Comparison of ENCODE assay signal across 20 mouse cellular contexts in the genomic region with DNA sequence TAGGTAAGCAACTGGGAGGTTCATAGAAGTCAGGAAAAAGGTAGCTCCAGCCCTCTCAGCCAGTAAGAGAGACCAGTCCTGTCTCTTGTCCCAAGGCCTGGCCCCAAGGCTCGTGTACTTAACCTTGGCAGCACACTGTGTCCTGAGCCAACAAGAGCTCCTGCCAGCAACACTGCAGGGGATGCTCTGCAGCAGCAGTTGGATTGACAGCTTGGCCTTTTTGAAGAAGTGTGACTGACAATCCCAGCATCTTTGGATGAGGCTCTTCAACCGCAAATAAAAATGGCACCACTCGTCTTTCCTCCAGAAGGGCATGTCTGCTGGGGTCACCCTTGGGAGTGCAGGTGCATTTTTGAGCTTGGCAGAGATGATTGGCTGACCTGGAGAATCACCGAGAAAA. TPM values are rescaled to one million over a fixed set of nuclear protein-coding genes. Genes with fewer than 3 reads are reported as not detected.
DNase-seq lines count a peak whose midpoint lies in the region.
"Had no signal": no experiment of that assay in that cellular context is flagged by ENCODE, and none has a peak within 500 bp of the region (broad histone marks: within the 10 kb centered on the region; RNA-seq: fewer than 3 reads in every experiment).

No protein-coding gene starts in this region.

- peak; percentile 9 to 20 for DNase-seq in adrenal gland, postnatal 36 days
- no peak for DNase-seq in adrenal gland, postnatal 4 days (ENCODE audit: low spot score in 2 of 2)
- peak; percentile 76 for DNase-seq in heart, adult 11 months
- no peak for DNase-seq in heart, postnatal 36 days
- peak; percentile 24 for DNase-seq in left cerebral cortex, postnatal 4 days
- DNase-seq in left cerebral cortex, adult 9 months (ENCODE audit: low spot score in 2 of 2): no peak
- DNase-seq: adrenal gland, adult 8-10 months; adrenal gland, postnatal 25 days; B cell, adult 2 months; cerebellum, adult 9-11 months; gastrocnemius, postnatal 10 days; gastrocnemius, postnatal 36 days; heart, postnatal 10 days; kidney, adult 18-20 months; kidney, adult 9 months had no signal

- intact Hi-C loops in heart, postnatal 36 days (cut with DNase I): no loop called here
- intact Hi-C loops in left cerebral cortex, postnatal 4 days (cut with DNase I): no loop called here

RNA-seq across cellular contexts. Expression of a gene that starts 23.1 kb away (rescaled TPM):
- not detected for total RNA-seq in adrenal gland, postnatal 36 days (2021)
- total RNA-seq in adrenal gland, postnatal 4 days (2021): not detected
- not detected for total RNA-seq in heart, postnatal 36 days (2021)
- total RNA-seq in left cerebral cortex, postnatal 4 days (2021): under 1 TPM in 1 of 2 experiments, not detected in 1; 0.28 TPM
- total RNA-seq: adrenal gland, adult 8-10 months; adrenal gland, postnatal 25 days; G1E; gastrocnemius, adult 18-20 months; gastrocnemius, postnatal 10 days; gastrocnemius, postnatal 36 days; granulocyte monocyte progenitor cell, adult 5-6 weeks; heart, adult 8-10 months; heart, postnatal 10 days; hematopoietic stem cell, adult 5-6 weeks had no signal

Comparison
In these comparisons a context has a peak if more than half of its experiments do, and no peak if none do; other contexts are left out.
1. DNase-seq: peak in adrenal gland, postnatal 36 days (2 of 2), heart, adult 11 months (single experiment) and left cerebral cortex, postnatal 4 days (single experiment); none in adrenal gland, postnatal 4 days (0 of 2), heart, postnatal 36 days (0 of 2) and left cerebral cortex, adult 9 months (0 of 2).